Mouse (Mus musculus): ENCODE measurements around the gene Ccl11.

Ccl11 gene

GRCm38 (mm10) chr11:82062226-82062625 is 4.6 kb downstream of the Ccl11 start:
- DNase-seq: no peak

- DNase-seq: no peak
Observed at GRCm38 (mm10) chr11:82063454-82063853, 5.8 kb downstream of the Ccl11 start.

- no peak for DNase-seq
Observed at GRCm38 (mm10) chr11:82066953-82067571, 9.4 kb downstream of the Ccl11 start.

- DNase-seq: no peak
Observed at GRCm38 (mm10) chr11:82071076-82071475, 13.5 kb downstream of the Ccl11 start.

GRCm38 (mm10) chr11:82072374-82072773 is 14.8 kb downstream of the Ccl11 start:
- no peak for DNase-seq

GRCm38 (mm10) chr11:82072984-82073383 is 15.4 kb downstream of the Ccl11 start:
- DNase-seq: no peak

- DNase-seq: no peak
Observed at GRCm38 (mm10) chr11:82073686-82074085, 16.1 kb downstream of the Ccl11 start.

- DNase-seq: no peak
Observed at GRCm38 (mm10) chr11:82077031-82077430, 19.4 kb downstream of the Ccl11 start.

- DNase-seq: no peak
Observed at GRCm38 (mm10) chr11:82078136-82078730, 20.6 kb downstream of the Ccl11 start.

GRCm38 (mm10) chr11:82080865-82081264 is 23.2 kb downstream of the Ccl11 start:
- DNase-seq: no peak

- DNase-seq: no peak
Observed at GRCm38 (mm10) chr11:82084360-82084759, 26.7 kb downstream of the Ccl11 start.

GRCm38 (mm10) chr11:82099511-82100323 is 42.1 kb downstream of the Ccl11 start:
- no peak for DNase-seq

- DNase-seq: no peak
Observed at GRCm38 (mm10) chr11:82101087-82101486, 43.5 kb downstream of the Ccl11 start.

- DNase-seq: no peak
Observed at GRCm38 (mm10) chr11:82101529-82101928, 43.9 kb downstream of the Ccl11 start, which contains the start of gene Ccl12. Gene Ccl12, plus strand, starts transcription at chr11:82101845.

- DNase-seq: no peak
Observed at GRCm38 (mm10) chr11:82109611-82110010, 52.0 kb downstream of the Ccl11 start.

GRCm38 (mm10) chr11:82110372-82111248 is 53.0 kb downstream of the Ccl11 start:
- DNase-seq: no peak

Measured in B cell, adult 2 months (primary cell).